Mouse (Mus musculus): ENCODE data around the gene Phf1. TPM values are rescaled to one million over a fixed set of nuclear protein-coding genes. Genes with fewer than 3 reads are reported as not detected.

The Phf1 gene
- polyA plus RNA-seq, 1 experiment from 2014 or later, result 23.8 TPM

GRCm38 (mm10) chr17:26967477-26967876 lies 34.6 kb downstream of the Phf1 start:
- Histone ChIP-seq H3K27ac (ENCODE audit: low read depth, low read length) (no peak overlapping the region), H3K4me3 (ENCODE audit: low read depth, low read length) (no peak overlapping the region), H3K36me3 (ENCODE audit: control insufficient read depth, insufficient read depth, low read length) (peaks cover 48% of the 10 kb centered on the region), H3K27me3 (ENCODE audit: control insufficient read depth, insufficient read depth, low read length) (no peaks in the 10 kb centered on the region), H3K9ac (replicated peaks; ENCODE audit: low read depth, low read length) (no peak overlapping the region), H3K9me3 (ENCODE audit: control insufficient read depth, low read length) (no peaks in the 10 kb centered on the region), H3K4me1 (ENCODE audit: control insufficient read depth, insufficient read depth, low read length) (0 out of 2 replicates have a peak, but pooled peaks cover 3% of the 10 kb centered on the region), H3K4me2 (ENCODE audit: low read depth, low read length) (no peak overlapping the region)
- 94% methylated on average over 6 of the region's 6 CpGs for WGBS
- no peak for ATAC-seq (ENCODE audit: low read depth)

- Histone ChIP-seq H3K36me3 (ENCODE audit: control insufficient read depth, insufficient read depth, low read length) (peaks cover 42% of the 10 kb centered on the region), H3K4me3 (ENCODE audit: low read depth, low read length) (no peak overlapping the region)
These were observed 35.4 kb downstream of the Phf1 start for GRCm38 (mm10) chr17:26968200-26968611.

GRCm38 (mm10) chr17:26969257-26969656 lies 36.4 kb downstream of the Phf1 start:
- Histone ChIP-seq H3K9me3 (ENCODE audit: control insufficient read depth, low read length) (no peaks in the 10 kb centered on the region), H3K4me2 (ENCODE audit: low read depth, low read length) (no peak overlapping the region), H3K4me3 (ENCODE audit: low read depth, low read length) (no peak overlapping the region), H3K9ac (replicated peaks; ENCODE audit: low read depth, low read length) (no peak overlapping the region), H3K27ac (ENCODE audit: low read depth, low read length) (no peak overlapping the region), H3K27me3 (ENCODE audit: control insufficient read depth, insufficient read depth, low read length) (no peaks in the 10 kb centered on the region), H3K36me3 (ENCODE audit: control insufficient read depth, insufficient read depth, low read length) (peaks cover 36% of the 10 kb centered on the region), H3K4me1 (ENCODE audit: control insufficient read depth, insufficient read depth, low read length) (peaks cover 11% of the 10 kb centered on the region; the same call in 1 of the 2 replicates)
- 97% methylated on average over 6 of the region's 6 CpGs for WGBS
- no peak for ATAC-seq (ENCODE audit: low read depth)

More at GRCm38 (mm10) chr17:26968200-26968611, 35.4 kb downstream of the Phf1 start:
- H3K27ac ChIP-seq (ENCODE audit: low read depth, low read length), result no peak overlapping the region
- H3K4me2 ChIP-seq (ENCODE audit: low read depth, low read length), result no peak overlapping the region
- no peak overlapping the region for H3K9ac ChIP-seq (replicated peaks; ENCODE audit: low read depth, low read length)
- 0 out of 2 replicates have a peak, but pooled peaks cover 3% of the 10 kb centered on the region for H3K4me1 ChIP-seq (ENCODE audit: control insufficient read depth, insufficient read depth, low read length)
- H3K9me3 ChIP-seq (ENCODE audit: control insufficient read depth, low read length), result no peaks in the 10 kb centered on the region
- ATAC-seq (ENCODE audit: low read depth), result no peak
- 79% methylated on average over 6 of the region's 6 CpGs for WGBS
- H3K27me3 ChIP-seq (ENCODE audit: control insufficient read depth, insufficient read depth, low read length), result no peaks in the 10 kb centered on the region

- H3K27me3 ChIP-seq (ENCODE audit: control insufficient read depth, insufficient read depth, low read length), result no peaks in the 10 kb centered on the region
- H3K4me3 ChIP-seq (ENCODE audit: low read depth, low read length), result no peak overlapping the region
- H3K4me2 ChIP-seq (ENCODE audit: low read depth, low read length), result no peak overlapping the region
- H3K27ac ChIP-seq (ENCODE audit: low read depth, low read length), result no peak overlapping the region
- H3K36me3 ChIP-seq (ENCODE audit: control insufficient read depth, insufficient read depth, low read length), result peaks cover 31% of the 10 kb centered on the region
- no peaks in the 10 kb centered on the region for H3K9me3 ChIP-seq (ENCODE audit: control insufficient read depth, low read length)
- WGBS, result 76% methylated on average over 8 of the region's 12 CpGs
- peaks cover 11% of the 10 kb centered on the region; the same call in 1 of the 2 replicates for H3K4me1 ChIP-seq (ENCODE audit: control insufficient read depth, insufficient read depth, low read length)
- ATAC-seq (ENCODE audit: low read depth), result no peak
- no peak overlapping the region for H3K9ac ChIP-seq (replicated peaks; ENCODE audit: low read depth, low read length)
These were observed 37.4 kb downstream of the Phf1 start for GRCm38 (mm10) chr17:26970221-26970620.

GRCm38 (mm10) chr17:26971247-26971905 lies 38.5 kb downstream of the Phf1 start:
- ATAC-seq (ENCODE audit: low read depth), result no peak
- no peak overlapping the region for H3K27ac ChIP-seq (ENCODE audit: low read depth, low read length)
- peaks cover 17% of the 10 kb centered on the region for H3K4me1 ChIP-seq (ENCODE audit: control insufficient read depth, insufficient read depth, low read length)
- no peak overlapping the region for H3K4me2 ChIP-seq (ENCODE audit: low read depth, low read length)
- WGBS, result 59% methylated on average over 7 of the region's 8 CpGs
- no peaks in the 10 kb centered on the region for H3K27me3 ChIP-seq (ENCODE audit: control insufficient read depth, insufficient read depth, low read length)
- H3K9ac ChIP-seq (replicated peaks; ENCODE audit: low read depth, low read length), result no peak overlapping the region
- no peaks in the 10 kb centered on the region for H3K9me3 ChIP-seq (ENCODE audit: control insufficient read depth, low read length)
- peaks cover 40% of the 10 kb centered on the region for H3K36me3 ChIP-seq (ENCODE audit: control insufficient read depth, insufficient read depth, low read length)
- no peak overlapping the region for H3K4me3 ChIP-seq (ENCODE audit: low read depth, low read length)

GRCm38 (mm10) chr17:26972107-26972506 lies 39.3 kb downstream of the Phf1 start:
- H3K4me3 ChIP-seq (ENCODE audit: low read depth, low read length), result peak overlapping the region; percentile 72
- peaks cover 42% of the 10 kb centered on the region for H3K36me3 ChIP-seq (ENCODE audit: control insufficient read depth, insufficient read depth, low read length)
- WGBS, result 2% methylated on average over 3 of the region's 3 CpGs
- peaks cover 20% of the 10 kb centered on the region for H3K4me1 ChIP-seq (ENCODE audit: control insufficient read depth, insufficient read depth, low read length)
- no peaks in the 10 kb centered on the region for H3K27me3 ChIP-seq (ENCODE audit: control insufficient read depth, insufficient read depth, low read length)
- peak overlapping the region; percentile 77; the same call in 1 of the 2 replicates for H3K27ac ChIP-seq (ENCODE audit: low read depth, low read length)
- peak overlapping the region; percentile 69; the same call in 1 of the 2 replicates for H3K9ac ChIP-seq (replicated peaks; ENCODE audit: low read depth, low read length)
- H3K4me2 ChIP-seq (ENCODE audit: low read depth, low read length), result peak overlapping the region; percentile 98
- no peaks in the 10 kb centered on the region for H3K9me3 ChIP-seq (ENCODE audit: control insufficient read depth, low read length)
- ATAC-seq (ENCODE audit: low read depth), result no peak

- peak; percentile 99 for ATAC-seq (ENCODE audit: low read depth)
- peak within 1 kb of the TSS; percentile 72 for H3K4me3 ChIP-seq (ENCODE audit: low read depth, low read length)
- H3K4me1 ChIP-seq (ENCODE audit: control insufficient read depth, insufficient read depth, low read length), result peaks cover 20% of the 10 kb centered on the region
These were observed 40.1 kb downstream of the Phf1 start, which contains the start of gene Zbtb9 for GRCm38 (mm10) chr17:26972703-26973574. TSS of gene Zbtb9 (plus strand) at chr17:26973167.

GRCm38 (mm10) chr17:26974547-26974946 lies 41.7 kb downstream of the Phf1 start:
- H3K4me1 ChIP-seq (ENCODE audit: control insufficient read depth, insufficient read depth, low read length), result peaks cover 20% of the 10 kb centered on the region
- H3K27ac ChIP-seq (ENCODE audit: low read depth, low read length), result no peak overlapping the region
- no peaks in the 10 kb centered on the region for H3K9me3 ChIP-seq (ENCODE audit: control insufficient read depth, low read length)
- ATAC-seq (ENCODE audit: low read depth), result no peak
- no peak overlapping the region for H3K4me2 ChIP-seq (ENCODE audit: low read depth, low read length)
- 93% methylated on average over 15 of the region's 15 CpGs for WGBS
- no peaks in the 10 kb centered on the region for H3K27me3 ChIP-seq (ENCODE audit: control insufficient read depth, insufficient read depth, low read length)
- no peak overlapping the region for H3K4me3 ChIP-seq (ENCODE audit: low read depth, low read length)
- peaks cover 46% of the 10 kb centered on the region for H3K36me3 ChIP-seq (ENCODE audit: control insufficient read depth, insufficient read depth, low read length)
- no peak overlapping the region for H3K9ac ChIP-seq (replicated peaks; ENCODE audit: low read depth, low read length)

More at GRCm38 (mm10) chr17:26972703-26973574, 40.1 kb downstream of the Phf1 start, which contains the start of gene Zbtb9:
- Histone ChIP-seq H3K4me2 (ENCODE audit: low read depth, low read length) (peak within 1 kb of the TSS; percentile 98), H3K36me3 (ENCODE audit: control insufficient read depth, insufficient read depth, low read length) (peaks cover 37% of the 10 kb centered on the region), H3K9me3 (ENCODE audit: control insufficient read depth, low read length) (no peaks in the 10 kb centered on the region), H3K27me3 (ENCODE audit: control insufficient read depth, insufficient read depth, low read length) (no peaks in the 10 kb centered on the region), H3K27ac (ENCODE audit: low read depth, low read length) (peak within 1 kb of the TSS; percentile 77), H3K9ac (replicated peaks; ENCODE audit: low read depth, low read length) (peak within 1 kb of the TSS; percentile 71)
- WGBS, result under 1% methylated on average over 74 of the region's 75 CpGs

GRCm38 (mm10) chr17:26975415-26975814 lies 42.6 kb downstream of the Phf1 start:
- Histone ChIP-seq H3K4me1 (ENCODE audit: control insufficient read depth, insufficient read depth, low read length) (peaks cover 20% of the 10 kb centered on the region), H3K9me3 (ENCODE audit: control insufficient read depth, low read length) (no peaks in the 10 kb centered on the region), H3K27ac (ENCODE audit: low read depth, low read length) (no peak overlapping the region), H3K36me3 (ENCODE audit: control insufficient read depth, insufficient read depth, low read length) (peaks cover 46% of the 10 kb centered on the region), H3K4me3 (ENCODE audit: low read depth, low read length) (no peak overlapping the region), H3K27me3 (ENCODE audit: control insufficient read depth, insufficient read depth, low read length) (no peaks in the 10 kb centered on the region), H3K4me2 (ENCODE audit: low read depth, low read length) (no peak overlapping the region), H3K9ac (replicated peaks; ENCODE audit: low read depth, low read length) (no peak overlapping the region)
- no peak for ATAC-seq (ENCODE audit: low read depth)

All from neural tube, embryonic 14.5 days (tissue).